Mouse (Mus musculus) heart, embryonic 16.5 days (tissue): Measurements from ENCODE around the gene Ccr4. TPM values are rescaled to one million over a fixed set of nuclear protein-coding genes. Genes with fewer than 3 reads are reported as not detected.
A peak's percentile ranks its signal among the peaks of the same experiment; 100 is the strongest.
"Not testable (repeated sequence)": the region's sequence is repeated elsewhere in the genome, so short reads cannot be mapped to it uniquely, and the experiment has no call there.

ENCODE experiments used
- ATAC-seq: fragments of 200-750 bp; cut with Nextera tagmentation; replicated peaks from 2 replicates; pipeline ENCODE4 v1.8.0; 2017; ENCODE audit warnings: moderate number of reproducible peaks; ENCODE audit not compliant: insufficient read depth, low FRiP score; ENCODE audit errors: extremely low read depth
- H3K27ac ChIP-seq: fragments of 300-500 bp; sonication (generic); 2 replicates; pipeline ENCODE4 v1.5.1; 2014; ENCODE audit warnings: mild to moderate bottlenecking, low read length, control low read depth, moderate library complexity
- H3K27me3 ChIP-seq: fragments of 300-500 bp; sonication (generic); 2 replicates; pipeline ENCODE4 v1.6.1; 2014; ENCODE audit warnings: low read length, mixed read lengths; ENCODE audit not compliant: control insufficient read depth, insufficient read depth
- H3K36me3 ChIP-seq: fragments of 300-500 bp; sonication (generic); 2 replicates; pipeline ENCODE4 v1.6.1; 2014; ENCODE audit not compliant: control insufficient read depth, insufficient read depth
- H3K4me1 ChIP-seq: fragments of 300-500 bp; sonication (generic); 2 replicates; pipeline ENCODE4 v1.6.1; 2014; ENCODE audit warnings: low read length, mixed read lengths; ENCODE audit not compliant: control insufficient read depth, insufficient read depth
- H3K4me2 ChIP-seq: fragments of 300-500 bp; sonication (generic); 2 replicates; pipeline ENCODE4 v1.6.1; 2014; ENCODE audit warnings: low read depth, mild to moderate bottlenecking, control low read depth, low read length
- H3K4me3 ChIP-seq: fragments of 300-500 bp; sonication (generic); 2 replicates; pipeline ENCODE4 v1.5.1; 2014; ENCODE audit warnings: mild to moderate bottlenecking, control low read depth, low read length
- H3K9ac ChIP-seq: fragments of 300-500 bp; sonication (generic); 2 replicates; pipeline ENCODE4 v1.6.1; 2014; ENCODE audit warnings: low read length, control low read depth
- H3K9me3 ChIP-seq: fragments of 300-500 bp; sonication (generic); replicated peaks from 2 replicates; pipeline ENCODE4 v1.6.1; 2016; ENCODE audit warnings: low read length; ENCODE audit not compliant: control insufficient read depth
- WGBS: fragments of 180-500 bp; shearing (Covaris S2); extraction: QIAGEN DNeasy Blood & Tissue Kit; methylation state at CpG from one replicate; pipeline ENCODE4 v1.1.7; 2014; 5-methylcytosine and 5-hydroxymethylcytosine counted together
- polyA plus RNA-seq: library from polyadenylated mRNA; unstranded; fragments of >200 nt; fragmentation: Nextera tagmentation; extraction: Ambion mirVana; gene quantifications from 2 replicates; pipeline ENCODE4 v1.2.1, GENCODE M21; 2015

Ccr4 gene
- polyA plus RNA-seq, 1 experiment from 2014 or later: 0.87 TPM

DNA sequence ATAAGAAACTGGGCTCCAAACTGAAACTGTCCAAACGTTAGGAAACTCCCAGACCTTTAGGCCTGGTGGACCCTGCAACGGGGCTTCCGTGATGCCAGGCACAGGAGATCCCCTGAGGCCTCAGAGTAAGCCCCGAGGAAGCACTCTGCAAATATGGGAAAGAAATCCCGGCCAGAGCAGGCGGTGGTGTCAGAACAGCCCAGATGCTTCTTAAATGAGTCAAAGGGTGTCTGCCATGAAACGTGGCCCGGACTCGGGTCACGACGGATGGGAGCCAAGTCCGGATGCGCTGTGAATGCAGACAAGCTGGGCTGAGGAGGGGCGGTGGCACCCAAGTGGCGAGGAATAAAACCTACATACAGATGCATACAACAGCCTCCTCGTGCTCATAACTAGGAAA lies 22.4 kb upstream of the Ccr4 start:
- H3K9ac ChIP-seq: peak overlapping the region; percentile 47; the same call in 1 of the 2 replicates
- WGBS: 7% methylated on average over 16 of the region's 16 CpGs

DNA sequence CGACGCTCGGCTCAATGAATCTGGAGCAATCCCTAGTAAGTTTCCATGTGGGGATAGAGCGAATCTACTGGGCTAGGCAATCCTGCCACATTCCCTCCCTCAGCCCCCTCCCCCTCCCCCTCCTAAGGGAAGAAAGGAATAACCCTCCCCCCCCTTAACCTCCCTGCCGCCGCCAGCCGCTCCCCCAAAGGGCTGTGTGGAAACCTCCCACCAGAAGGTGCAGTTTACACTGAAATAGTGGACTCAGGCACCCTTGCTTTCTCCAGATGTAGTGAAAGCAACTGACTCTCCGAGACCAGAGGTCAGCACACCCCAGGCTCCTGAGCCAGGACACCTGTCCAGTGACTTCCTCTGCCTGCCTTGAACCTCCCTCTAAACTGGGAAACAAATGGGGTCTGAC lies 21.9 kb upstream of the Ccr4 start:
- H3K36me3 ChIP-seq: no peaks in the 10 kb centered on the region
- H3K4me3 ChIP-seq: peak overlapping the region; percentile 34
- H3K27me3 ChIP-seq: no peaks in the 10 kb centered on the region
- no peak for ATAC-seq
- 25% methylated on average over 8 of the region's 8 CpGs for WGBS
- H3K9me3 ChIP-seq: no peaks in the 10 kb centered on the region
- H3K4me1 ChIP-seq: peaks cover 26% of the 10 kb centered on the region
- peak overlapping the region; percentile 47; the same call in 1 of the 2 replicates for H3K9ac ChIP-seq
- H3K4me2 ChIP-seq: peak overlapping the region; percentile 56
- H3K27ac ChIP-seq: no peak overlapping the region

More for the DNA sequence above, 22.4 kb upstream of the Ccr4 start:
- H3K4me3 ChIP-seq: peak overlapping the region; percentile 34
- no peaks in the 10 kb centered on the region for H3K27me3 ChIP-seq
- H3K4me2 ChIP-seq: peak overlapping the region; percentile 56
- 0 out of 2 replicates have a peak, but pooled peaks have one; percentile 52 for ATAC-seq
- H3K4me1 ChIP-seq: peaks cover 26% of the 10 kb centered on the region
- H3K9me3 ChIP-seq: no peaks in the 10 kb centered on the region
- H3K27ac ChIP-seq: no peak overlapping the region
- H3K36me3 ChIP-seq: no peaks in the 10 kb centered on the region

DNA sequence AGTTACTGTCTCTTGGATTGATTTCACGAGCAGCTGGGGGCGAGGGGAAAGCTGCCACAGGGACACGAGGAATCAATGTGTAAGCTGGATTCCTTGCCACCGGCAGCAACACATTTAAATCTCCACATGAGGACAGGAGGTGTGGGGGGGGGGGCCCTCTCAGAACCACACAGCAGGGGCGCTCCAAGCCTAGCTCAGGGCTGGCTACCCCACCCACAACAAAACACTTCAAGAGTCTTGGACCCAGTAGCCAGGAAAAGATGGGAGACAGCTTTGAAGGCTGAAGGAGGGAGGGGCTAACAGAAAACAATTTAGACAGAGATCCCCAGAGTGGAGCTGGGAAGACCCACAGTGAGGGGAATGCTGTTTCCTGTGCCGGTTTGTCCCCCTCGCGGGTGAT lies 21.2 kb upstream of the Ccr4 start:
- no peaks in the 10 kb centered on the region for H3K36me3 ChIP-seq
- H3K27me3 ChIP-seq: no peaks in the 10 kb centered on the region
- 21% methylated on average over 8 of the region's 8 CpGs for WGBS
- ATAC-seq: no peak
- no peaks in the 10 kb centered on the region for H3K9me3 ChIP-seq
- no peak overlapping the region for H3K4me3 ChIP-seq
- peaks cover 26% of the 10 kb centered on the region for H3K4me1 ChIP-seq
- H3K4me2 ChIP-seq: no peak overlapping the region
- no peak overlapping the region for H3K9ac ChIP-seq
- H3K27ac ChIP-seq: no peak overlapping the region

DNA sequence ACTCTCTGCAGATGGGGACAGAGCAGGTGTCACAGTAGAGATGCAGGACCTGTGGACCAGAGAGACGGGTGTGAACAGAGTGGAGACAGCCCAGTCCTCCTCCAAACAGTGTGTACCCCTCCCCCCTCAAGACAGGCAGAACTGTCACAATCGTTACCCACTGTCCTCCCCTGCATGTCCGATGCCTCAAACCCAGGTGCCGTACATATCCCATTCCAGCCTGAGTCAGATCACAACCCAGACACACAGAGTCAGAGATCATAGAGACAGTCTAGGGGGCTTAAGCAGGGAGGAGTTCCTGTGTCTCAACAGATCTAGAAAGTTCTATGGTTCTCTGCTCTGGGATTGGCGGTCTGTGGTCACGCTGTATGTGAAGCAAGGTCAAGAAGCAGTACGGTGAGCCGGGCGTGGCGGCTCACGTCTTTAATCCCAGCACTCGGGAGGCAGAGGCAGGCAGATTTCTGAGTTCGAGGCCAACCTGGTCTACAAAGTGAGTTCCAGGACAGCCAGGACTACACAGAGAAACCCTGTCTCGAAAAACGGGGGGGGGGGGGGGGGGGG lies 20.4 kb upstream of the Ccr4 start:
- no peak for ATAC-seq
- Histone ChIP-seq H3K4me3 (no peak overlapping the region), H3K36me3 (no peaks in the 10 kb centered on the region), H3K27me3 (no peaks in the 10 kb centered on the region), H3K27ac (no peak overlapping the region), H3K9ac (no peak overlapping the region), H3K9me3 (no peaks in the 10 kb centered on the region), H3K4me2 (no peak overlapping the region), H3K4me1 (peaks cover 26% of the 10 kb centered on the region)
- WGBS: 88% methylated on average over 13 of the region's 15 CpGs

DNA sequence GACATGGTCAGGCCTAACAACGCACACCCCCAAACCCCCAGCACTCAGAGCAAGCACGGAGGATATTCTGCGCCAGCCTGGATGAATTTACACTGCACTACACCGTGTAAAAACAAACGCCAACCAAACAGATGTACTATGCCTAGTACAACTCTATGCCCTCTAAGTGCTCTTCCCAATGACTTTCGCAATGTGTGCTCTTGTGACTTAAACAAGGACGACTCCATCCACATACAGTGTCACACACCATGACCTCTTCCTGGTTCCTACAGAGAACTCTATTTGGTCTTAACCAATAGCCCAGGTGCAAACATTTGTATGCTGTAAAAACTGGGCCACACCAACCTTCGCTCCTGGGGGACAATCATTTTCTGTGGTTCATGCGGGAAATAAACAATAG lies 17.8 kb upstream of the Ccr4 start:
- ATAC-seq: no peak
- Histone ChIP-seq H3K4me3 (no peak overlapping the region), H3K4me2 (no peak overlapping the region), H3K27me3 (no peaks in the 10 kb centered on the region), H3K9ac (no peak overlapping the region), H3K36me3 (no peaks in the 10 kb centered on the region), H3K27ac (no peak overlapping the region), H3K4me1 (peaks cover 14% of the 10 kb centered on the region), H3K9me3 (no peaks in the 10 kb centered on the region)
- 84% methylated on average over 9 of the region's 9 CpGs for WGBS

DNA sequence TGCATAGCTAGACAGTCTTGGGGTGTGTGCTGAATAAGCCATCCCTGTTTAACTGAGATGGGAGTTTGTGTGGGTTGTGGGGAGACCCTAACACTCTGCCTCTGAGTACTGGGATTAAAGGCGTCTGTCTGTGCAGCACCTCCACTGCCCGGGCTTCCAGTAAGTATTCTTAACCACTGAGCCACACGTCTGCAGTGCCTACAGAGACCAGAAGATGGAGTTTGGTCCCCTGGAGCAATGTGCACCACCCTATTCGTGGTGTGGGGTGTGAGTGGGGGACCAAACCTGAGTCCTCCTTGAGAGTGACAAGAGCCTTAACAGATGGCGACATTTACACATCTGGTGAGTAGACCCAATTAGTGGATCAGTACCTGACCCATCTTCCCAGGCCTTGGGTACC lies 17.3 kb upstream of the Ccr4 start:
- no peak overlapping the region for H3K4me3 ChIP-seq
- H3K4me1 ChIP-seq: peaks cover 12% of the 10 kb centered on the region
- no peak overlapping the region for H3K27ac ChIP-seq
- H3K36me3 ChIP-seq: no peaks in the 10 kb centered on the region
- H3K9ac ChIP-seq: no peak overlapping the region
- WGBS: 53% methylated on average over 5 of the region's 5 CpGs
- no peaks in the 10 kb centered on the region for H3K9me3 ChIP-seq
- ATAC-seq: no peak
- H3K4me2 ChIP-seq: no peak overlapping the region
- H3K27me3 ChIP-seq: no peaks in the 10 kb centered on the region

DNA sequence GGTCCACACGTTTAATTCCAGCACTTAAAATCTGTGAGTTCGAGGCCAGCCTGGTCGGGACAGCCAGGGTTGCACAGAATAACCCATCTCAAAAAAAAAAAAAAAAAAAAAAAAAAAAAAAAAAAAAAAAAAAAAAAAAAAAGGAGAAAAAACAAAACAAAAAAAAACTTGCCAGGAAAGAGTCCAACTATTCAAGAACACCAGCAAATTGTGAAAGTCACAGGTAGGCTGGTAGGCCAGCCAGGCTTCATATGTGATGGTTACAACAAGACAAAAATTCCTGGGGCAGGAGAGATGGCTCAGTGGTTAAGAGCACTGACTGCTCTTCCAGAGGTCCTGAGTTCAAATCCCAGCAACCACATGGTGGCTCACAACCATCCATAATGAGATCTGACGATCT lies 15.8 kb upstream of the Ccr4 start:
- H3K4me3 ChIP-seq, H3K27ac ChIP-seq, ATAC-seq, H3K9me3 ChIP-seq, H3K9ac ChIP-seq, H3K4me1 ChIP-seq, H3K4me2 ChIP-seq, H3K27me3 ChIP-seq, H3K36me3 ChIP-seq: not testable (repeated sequence)
- WGBS: 65% methylated on average over 4 of the region's 4 CpGs

DNA sequence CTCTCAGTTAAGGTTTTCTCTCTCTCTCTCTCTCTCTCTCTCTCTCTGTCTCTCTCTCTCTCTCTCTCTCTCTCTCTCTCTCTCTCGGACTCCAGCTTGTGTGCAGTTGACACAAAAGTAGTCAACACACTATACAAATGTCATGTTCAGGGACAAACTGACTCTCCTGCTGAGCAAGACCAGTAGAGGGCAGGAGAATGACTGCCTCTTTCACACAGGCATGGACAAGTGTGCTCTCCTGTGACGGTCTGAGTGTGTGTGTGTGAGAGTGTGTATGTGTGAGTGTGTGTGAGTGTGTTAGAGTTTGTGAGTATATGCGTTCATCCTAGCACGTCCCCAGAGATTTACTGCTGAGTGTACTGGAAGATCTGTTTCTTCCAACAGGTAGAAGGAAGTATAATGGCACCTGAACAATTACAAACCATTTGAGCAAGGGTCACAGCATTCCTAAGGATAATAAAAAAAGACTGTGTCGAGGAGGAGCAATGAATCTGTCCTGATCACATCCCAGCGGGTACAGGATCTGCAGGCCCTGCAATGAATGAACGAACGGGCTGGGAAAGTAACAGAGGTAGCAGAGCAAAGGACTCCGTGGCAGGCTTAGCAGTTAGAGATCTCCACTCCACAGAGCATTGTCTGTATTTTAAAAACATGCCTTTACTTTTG lies 14.2 kb upstream of the Ccr4 start:
- H3K9me3 ChIP-seq: no peaks in the 10 kb centered on the region; the same call in 1 of the 2 replicates
- H3K4me1 ChIP-seq: peaks cover 5% of the 10 kb centered on the region
- H3K27ac ChIP-seq: no peak overlapping the region
- no peak overlapping the region for H3K9ac ChIP-seq
- H3K4me3 ChIP-seq: no peak overlapping the region
- H3K36me3 ChIP-seq: 0 out of 2 replicates have a peak, but pooled peaks cover 2% of the 10 kb centered on the region
- WGBS: 65% methylated on average over 9 of the region's 9 CpGs
- H3K27me3 ChIP-seq: no peaks in the 10 kb centered on the region
- ATAC-seq: no peak
- no peak overlapping the region for H3K4me2 ChIP-seq

DNA sequence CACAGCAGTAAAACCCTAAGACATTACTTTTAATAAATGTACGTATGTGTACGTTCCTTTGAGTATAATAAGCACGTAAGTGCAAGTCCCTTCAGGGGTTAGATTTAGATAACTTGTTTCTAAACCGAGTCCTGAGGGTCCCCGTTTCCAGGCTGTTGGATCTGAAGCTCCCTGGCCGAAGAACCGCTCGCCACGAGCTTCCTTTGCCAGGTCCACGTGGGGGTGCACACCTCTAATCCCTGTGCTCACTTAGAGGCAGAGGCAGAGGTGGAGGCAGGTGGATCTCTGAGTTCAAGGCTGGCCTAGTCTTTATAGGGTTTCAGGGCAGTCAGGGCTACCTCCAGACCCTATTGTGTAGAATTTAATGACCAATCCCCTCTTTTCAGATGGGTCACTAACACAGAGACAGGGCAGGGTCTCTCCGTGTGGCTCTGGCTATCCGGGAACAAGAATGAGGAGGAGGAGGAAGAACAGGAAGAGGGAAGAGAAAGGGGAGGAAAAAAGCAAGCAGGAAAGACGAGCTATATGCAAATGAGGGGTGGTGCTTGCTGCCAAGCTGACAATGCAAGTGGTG lies 13.3 kb upstream of the Ccr4 start:
- H3K9ac ChIP-seq: no peak overlapping the region
- ATAC-seq: no peak
- no peak overlapping the region for H3K27ac ChIP-seq
- peaks cover 9% of the 10 kb centered on the region; the same call in 1 of the 2 replicates for H3K36me3 ChIP-seq
- H3K4me3 ChIP-seq: no peak overlapping the region
- WGBS: 79% methylated on average over 13 of the region's 13 CpGs
- no peaks in the 10 kb centered on the region for H3K27me3 ChIP-seq
- peaks cover 5% of the 10 kb centered on the region for H3K4me1 ChIP-seq
- H3K9me3 ChIP-seq: peaks cover 8% of the 10 kb centered on the region
- no peak overlapping the region for H3K4me2 ChIP-seq
